Mouse (Mus musculus): ENCODE results near the gene Tcn2.

DNA sequence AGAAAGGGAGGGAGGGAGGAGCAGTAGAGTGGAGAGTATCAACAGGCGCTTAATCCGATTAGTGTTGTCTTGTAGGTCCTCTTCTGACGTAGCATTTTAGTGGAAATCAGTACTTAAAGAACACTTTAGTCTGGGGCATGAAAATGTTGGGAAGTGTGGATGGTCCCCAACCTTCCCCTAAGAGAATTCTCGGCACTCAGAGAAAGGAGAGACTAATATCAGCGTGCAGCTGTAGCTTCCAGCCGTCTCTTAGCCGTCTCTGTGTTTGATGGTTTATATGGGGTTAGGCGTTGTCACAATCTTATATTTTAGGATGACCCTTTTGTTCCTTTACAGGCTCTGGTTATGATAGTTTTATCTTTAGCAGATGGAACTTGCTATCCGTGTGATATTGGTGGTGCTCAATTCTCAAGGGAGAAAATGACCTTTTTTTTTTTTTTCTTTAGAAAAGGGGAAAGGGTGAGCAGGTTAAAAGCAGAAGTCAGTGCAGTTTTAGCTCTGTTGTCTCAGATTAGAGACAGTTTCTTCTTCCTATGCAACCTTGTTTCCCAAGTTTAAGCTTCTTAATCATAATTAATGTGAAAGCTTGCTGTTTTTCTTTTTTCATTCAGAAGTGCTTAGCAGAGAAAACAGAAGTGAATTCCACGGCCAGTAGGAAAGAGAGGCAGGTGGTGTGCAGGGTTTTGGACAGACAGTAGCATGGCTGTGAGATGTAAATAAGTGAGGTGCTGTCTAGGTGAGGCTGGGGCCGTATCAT is 32.6 kb upstream of the Tcn2 start:
- no peak for TF ChIP-seq POLR2A (IDR thresholded peaks at IDR 0.05; ENCODE audit: borderline replicate concordance, extremely low read depth, insufficient read depth, insufficient read length, poor library complexity, severe bottlenecking)
- no peak for TF ChIP-seq CTCF (IDR thresholded peaks at IDR 0.05; ENCODE audit: borderline replicate concordance, extremely low read depth, insufficient read depth, insufficient read length)

Data from brain, embryonic 14.5 days (tissue).